Mouse (Mus musculus): ENCODE measurements around the gene Defa30. TPM values are rescaled to one million over a fixed set of nuclear protein-coding genes. Genes with fewer than 3 reads are reported as not detected.

Defa30 gene
- total RNA-seq (2023): not detected

DNA sequence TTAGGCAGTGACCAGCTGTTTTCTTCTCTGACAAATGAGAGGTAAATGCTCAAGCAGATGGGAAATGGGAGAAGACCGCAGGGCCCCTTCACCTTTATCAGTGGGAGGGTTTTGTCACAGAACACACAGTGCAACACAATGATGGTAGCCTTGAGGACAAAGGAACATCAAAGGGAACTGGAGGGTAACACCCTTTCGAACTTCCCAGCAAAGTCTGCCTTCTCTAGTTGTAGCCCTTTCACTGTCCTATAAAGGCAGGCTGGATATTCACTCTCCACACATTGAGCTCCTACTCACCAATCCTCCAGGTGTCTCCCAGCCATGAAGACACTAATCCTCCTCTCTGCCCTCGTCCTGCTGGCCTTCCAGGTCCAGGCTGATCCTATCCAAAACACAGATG lies at the start of gene Defa30:
Defa30 (plus strand) TSS at position 301 of the 400 bp plus-strand sequence.

DNA sequence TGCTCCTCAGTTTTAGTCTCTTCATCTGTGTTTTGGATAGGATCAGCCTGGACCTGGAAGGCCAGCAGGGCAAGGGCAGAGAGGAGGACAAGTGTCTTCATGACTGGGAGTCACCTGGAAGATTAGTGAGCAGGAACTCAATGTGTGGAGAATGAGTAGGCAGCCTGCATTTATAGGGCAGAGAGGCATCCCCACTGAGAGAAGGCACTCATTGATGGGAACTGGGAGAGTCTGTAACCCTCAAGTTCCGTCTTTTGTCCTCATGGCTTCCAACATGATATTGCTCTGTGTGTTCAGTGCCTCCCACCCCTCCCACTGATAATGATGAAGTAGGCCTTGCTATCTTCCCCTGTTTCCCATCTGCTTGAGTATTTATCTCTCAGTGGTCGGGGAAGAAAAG lies 38.5 kb upstream of the Defa30 start, which contains the start of gene Gm14851:
Gm14851 (minus strand) TSS at position 101 of the 400 bp plus-strand sequence.

GRCm38 (mm10) chr8:21161977-21162376 lies 27.5 kb downstream of the Defa30 start, which contains the start of gene Defa22:
TSS of gene Defa22 (plus strand) at chr8:21162277.

Other genes with a start within 250 kb of the Defa30 start
- gene Defb33, start 242.0 kb upstream of the Defa30 start, total RNA-seq (2023): not detected
- gene Gm15056, start 232.0 kb upstream of the Defa30 start, total RNA-seq (2023): not detected
- not detected for gene Gm6040, start 212.6 kb upstream of the Defa30 start, total RNA-seq (2023)
- not detected for gene AY761185, start 189.9 kb upstream of the Defa30 start, total RNA-seq (2023)
- gene Defa21, start 109.1 kb upstream of the Defa30 start, total RNA-seq (2023): not detected
- gene Defa23, start 79.6 kb upstream of the Defa30 start, total RNA-seq (2023): not detected
- not detected for gene Defa35, start 69.6 kb upstream of the Defa30 start, total RNA-seq (2023)
- not detected for gene Defa25, start 50.2 kb upstream of the Defa30 start, total RNA-seq (2023)
- not detected for gene Gm14851, start 38.6 kb upstream of the Defa30 start, total RNA-seq (2023)
- gene Defa22, start 27.6 kb downstream of the Defa30 start, total RNA-seq (2023): not detected
- gene Defa31, start 57.0 kb downstream of the Defa30 start, total RNA-seq (2023): not detected
- gene Gm15293, start 66.9 kb downstream of the Defa30 start, total RNA-seq (2023): not detected
- not detected for gene Gm15292, start 115.1 kb downstream of the Defa30 start, total RNA-seq (2023)
- gene Defa27, start 180.9 kb downstream of the Defa30 start, total RNA-seq (2023): not detected
- not detected for gene Defa29, start 192.4 kb downstream of the Defa30 start, total RNA-seq (2023)
- gene Defa2, start 243.9 kb downstream of the Defa30 start, total RNA-seq (2023): not detected

Data from CD4-positive naive resting alpha-beta T cell, adult 76 days (primary cell).